Mouse (Mus musculus): ENCODE data around the gene Tyw1.
"Not testable (repeated sequence)": the region's sequence is repeated elsewhere in the genome, so short reads cannot be mapped to it uniquely, and the experiment has no call there.

Tyw1 gene

DNA sequence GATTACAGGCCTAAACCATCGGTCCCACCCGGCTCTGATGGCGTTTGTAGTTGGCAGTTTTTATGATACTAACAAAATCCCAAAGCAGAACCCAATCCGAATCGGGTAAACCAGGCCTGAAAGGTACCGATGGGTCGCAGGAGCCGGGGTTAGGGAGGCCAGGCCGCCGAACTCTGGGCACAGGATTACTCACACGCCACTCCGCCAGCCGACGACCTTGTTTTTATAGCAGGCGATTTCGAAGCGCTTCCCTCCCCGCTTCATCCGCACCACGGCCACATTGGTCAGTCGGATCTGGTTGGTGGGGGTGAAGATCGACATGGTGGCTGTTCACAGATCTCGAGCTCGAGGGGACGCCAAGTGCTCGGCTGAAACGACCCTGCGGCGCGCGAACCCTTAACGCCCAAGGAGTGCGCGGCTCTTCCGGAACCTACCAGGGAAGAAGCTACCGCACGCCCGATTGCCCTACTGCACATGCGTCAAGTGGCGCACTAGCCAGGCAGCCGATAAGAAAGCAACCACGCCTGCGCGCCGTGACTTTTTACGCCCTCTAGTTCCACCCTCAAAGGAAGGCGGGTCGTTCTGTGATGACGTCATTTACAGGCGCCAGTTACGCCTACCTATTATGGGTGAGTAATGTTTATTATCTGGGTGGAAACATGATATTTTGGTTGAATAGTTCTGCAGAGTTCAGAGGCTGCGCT is at the start of gene Tyw1, which contains the start of gene Sbds:
Tyw1 (plus strand) TSS at position 603 of the 704 bp plus-strand sequence.
Sbds (minus strand) TSS at position 514 of the 704 bp plus-strand sequence.
- DNase-seq (ENCODE audit: low spot score), result peak; percentile 85

DNA sequence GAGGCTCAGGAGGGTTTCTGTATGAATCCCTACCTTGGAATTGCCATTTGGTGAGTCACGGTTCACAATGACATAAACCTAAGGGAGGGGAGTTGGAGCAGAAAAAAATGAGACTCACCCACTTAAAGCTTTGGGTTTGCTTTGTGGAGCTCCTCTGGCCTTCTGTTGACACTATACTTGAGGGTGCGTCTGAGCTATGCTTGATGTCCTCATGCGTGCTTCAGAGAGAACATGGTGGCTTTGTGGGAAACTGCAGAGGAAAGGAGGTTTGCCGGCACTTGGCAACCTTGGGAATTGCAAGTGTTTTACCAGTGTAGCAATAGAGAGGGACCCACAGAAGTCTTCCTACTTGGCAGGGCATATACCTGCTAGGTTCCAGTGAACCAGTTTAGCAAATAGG is 48.1 kb upstream of the Tyw1 start:
- DNase-seq (ENCODE audit: low spot score), result no peak

DNA sequence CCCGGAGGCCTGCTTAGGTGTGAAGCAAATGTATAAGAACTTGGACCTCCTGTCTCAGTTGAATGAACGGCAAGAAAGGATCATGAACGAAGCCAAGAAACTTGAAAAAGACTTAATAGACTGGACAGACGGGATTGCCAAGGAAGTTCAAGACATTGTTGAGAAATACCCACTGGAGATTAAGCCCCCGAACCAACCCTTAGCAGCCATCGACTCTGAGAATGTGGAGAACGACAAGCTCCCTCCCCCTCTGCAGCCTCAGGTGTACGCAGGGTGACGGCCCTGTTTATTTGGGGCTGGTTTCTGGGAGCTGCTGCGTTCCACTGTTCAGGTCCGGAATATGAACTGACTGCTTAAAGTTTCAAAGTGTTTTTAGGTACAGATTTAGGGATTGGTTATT is 42.5 kb upstream of the Tyw1 start:
- DNase-seq (ENCODE audit: low spot score), result no peak

DNA sequence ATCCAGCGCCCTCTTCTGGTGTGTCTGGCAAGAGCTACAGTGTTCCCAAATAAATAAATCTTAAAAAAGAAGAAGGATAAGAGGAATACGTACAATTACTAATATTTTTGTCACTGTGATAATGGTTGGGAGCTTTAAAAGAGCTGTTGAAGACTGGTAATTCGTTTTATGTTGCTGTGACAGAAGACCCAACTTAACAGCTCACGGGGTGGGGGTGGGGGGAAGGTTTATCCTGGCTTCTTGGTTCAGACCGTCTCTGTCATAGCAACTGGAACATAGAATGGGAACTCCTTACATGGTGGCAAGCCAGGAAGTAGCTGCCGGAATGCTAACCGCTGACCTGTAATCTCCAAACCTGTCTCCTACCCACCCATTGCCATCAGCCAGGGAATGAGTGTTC is 38.6 kb upstream of the Tyw1 start, which contains the start of gene Tmem248:
Tmem248 (plus strand) TSS at position 301 of the 400 bp plus-strand sequence.
- DNase-seq (ENCODE audit: low spot score), result no peak

DNA sequence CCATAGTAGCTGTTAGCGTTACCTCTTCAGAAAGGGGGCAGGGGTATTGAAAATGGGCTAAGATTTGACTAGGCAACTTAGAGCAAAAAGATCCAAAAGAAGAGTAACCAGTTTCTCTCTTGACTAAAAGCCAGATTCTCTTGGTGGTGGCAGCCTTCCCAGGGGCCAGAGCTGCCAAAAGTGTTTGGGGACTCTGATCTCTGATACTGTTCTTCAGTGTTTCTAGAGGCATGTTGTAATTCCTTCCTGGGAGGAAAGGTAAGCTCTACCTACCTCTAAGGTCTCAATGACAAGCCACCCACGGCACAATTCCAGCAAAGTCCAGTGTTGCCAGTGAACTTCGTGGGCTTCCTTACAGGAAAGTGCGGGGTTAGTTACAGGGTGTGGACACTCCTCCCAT is 38.0 kb upstream of the Tyw1 start:
- no peak for DNase-seq (ENCODE audit: low spot score)

DNA sequence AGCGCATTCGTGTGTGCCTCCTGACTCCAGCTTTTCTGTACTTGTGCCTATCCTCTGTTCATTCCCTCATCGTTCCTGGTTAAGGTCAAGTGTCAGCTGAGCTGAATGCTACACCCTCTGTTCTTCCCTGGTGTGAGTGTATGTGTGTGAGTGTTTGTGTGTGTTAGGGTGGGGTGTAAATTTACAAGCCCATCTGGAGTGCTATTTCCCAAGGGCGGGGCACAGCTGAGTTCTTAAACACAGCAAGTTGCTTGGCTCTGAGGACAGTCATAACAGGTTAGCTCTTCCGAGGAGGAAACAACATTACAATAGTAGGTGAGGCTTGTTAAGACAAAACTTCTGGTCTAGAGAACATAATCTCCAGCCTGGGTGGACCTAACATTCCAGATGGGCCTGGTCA is 37.1 kb upstream of the Tyw1 start:
- no peak for DNase-seq (ENCODE audit: low spot score)

DNA sequence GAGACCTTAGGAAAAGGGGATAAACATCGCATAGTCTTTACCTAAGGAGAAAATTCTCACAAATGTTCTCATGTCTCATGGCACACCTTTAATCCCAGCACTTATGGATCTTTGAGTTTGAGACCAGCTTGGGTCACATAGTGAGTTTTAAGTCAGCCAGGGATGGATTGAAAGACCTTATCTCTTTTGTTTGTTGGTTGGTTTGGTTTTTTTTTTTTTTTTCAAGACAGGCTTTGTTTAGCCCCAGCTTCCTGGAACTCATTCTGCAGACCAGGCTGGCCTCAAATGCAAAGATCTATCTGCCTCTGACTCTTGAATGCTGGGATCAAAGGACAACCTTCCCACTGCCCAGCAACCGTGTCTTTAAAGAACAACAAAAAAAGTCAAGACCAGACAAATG is 34.1 kb upstream of the Tyw1 start:
- DNase-seq (ENCODE audit: low spot score), result no peak

DNA sequence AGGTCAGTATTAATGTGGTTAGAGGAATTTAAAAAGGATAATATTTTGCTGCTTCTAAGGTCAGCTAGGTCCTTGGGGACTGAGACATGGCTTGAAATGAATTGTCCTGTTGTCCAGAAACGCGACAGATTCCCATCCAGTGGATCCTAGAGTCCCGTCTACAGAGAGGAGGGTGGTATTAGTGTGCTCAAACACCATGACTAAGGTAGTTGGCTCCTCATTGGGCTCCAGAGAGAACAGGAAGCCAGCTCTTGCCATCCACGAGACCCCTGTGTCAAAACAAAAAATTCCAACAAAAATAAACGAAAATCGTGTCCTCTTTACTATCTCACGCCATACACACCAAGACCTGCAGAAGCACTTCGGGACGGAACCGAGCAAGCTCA is 33.7 kb upstream of the Tyw1 start:
- no peak for DNase-seq (ENCODE audit: low spot score)

DNA sequence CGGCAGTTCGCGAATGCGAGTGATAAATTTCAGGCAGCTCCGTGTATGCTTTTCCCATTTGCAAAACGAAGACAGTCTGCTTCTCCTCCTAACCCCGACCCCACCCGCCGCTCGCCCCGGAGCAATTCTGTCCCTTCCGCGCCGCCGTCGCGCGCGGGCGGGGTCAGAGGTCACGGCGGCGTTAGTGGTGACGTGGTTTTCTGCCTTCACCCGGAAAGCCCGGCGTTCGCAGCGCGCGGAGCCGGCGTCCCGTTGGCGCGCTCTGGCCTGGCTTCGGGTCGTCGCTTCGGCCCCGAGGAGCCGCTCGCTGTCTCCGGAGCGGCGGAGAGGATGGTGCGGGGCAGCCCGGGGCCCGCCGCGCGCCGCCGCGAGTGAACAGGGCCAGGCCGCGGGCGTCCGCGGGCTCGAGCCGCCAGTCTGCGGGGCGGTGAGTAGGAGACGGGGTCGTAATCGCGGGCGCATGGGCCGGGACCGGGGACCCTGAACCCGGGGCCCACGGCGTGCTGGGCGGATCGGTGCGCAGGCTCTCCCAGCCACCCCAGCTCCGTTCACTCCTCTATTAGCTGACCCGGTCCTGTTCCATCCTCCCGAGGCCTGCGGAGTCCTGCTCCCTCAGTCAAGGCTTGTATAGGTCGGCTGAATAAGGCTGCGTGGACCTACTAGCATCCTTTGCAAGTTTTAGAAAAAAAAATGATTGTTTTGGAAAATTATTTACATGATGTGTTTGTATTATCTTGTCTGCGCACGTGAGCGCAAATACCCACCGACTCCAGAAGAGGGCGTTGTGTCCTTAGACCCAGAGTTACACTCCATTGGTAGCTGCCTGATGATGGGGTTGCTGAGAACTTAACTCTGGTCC is 33.0 kb upstream of the Tyw1 start:
- DNase-seq (ENCODE audit: low spot score), result peak; percentile 99

DNA sequence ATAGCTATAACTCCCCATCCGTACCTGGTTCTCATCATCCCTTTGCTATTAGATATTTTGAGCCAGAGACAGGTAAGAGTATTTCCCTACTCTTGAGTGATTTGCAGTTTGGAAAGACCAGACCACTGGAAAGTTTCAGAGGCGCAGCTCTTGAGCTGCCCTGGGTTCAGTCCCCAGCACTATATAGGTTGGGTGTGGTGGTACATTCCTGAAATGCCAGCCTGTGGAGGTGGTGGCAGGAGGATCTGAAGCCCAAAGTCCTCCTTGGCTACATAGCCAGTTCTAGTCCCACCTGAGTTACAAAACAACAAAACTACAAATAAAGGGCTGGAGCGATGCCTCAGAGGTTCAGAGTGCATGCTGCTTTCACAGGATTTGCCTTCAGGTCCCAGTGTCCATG is 28.6 kb upstream of the Tyw1 start:
- no peak for DNase-seq (ENCODE audit: low spot score)

DNA sequence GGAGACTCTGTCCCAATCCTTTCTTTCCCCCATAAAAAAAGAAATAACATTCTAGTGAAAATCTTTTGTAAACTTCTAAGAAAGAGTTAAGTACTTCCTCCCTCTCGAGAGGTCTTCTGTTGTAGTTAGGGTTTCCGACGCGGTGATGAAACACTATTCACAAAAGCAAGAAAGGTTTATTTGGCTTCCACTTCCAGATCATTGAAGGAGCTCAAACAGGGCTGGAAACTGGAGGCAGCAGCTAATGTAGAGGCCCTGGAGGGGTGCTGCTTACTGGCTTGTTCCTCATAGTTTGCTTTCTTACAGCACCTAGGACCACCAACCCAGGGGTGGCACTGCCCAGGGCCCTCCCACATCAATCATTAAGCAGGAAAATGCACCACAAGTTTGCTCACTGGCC is 27.3 kb upstream of the Tyw1 start:
- DNase-seq (ENCODE audit: low spot score), result no peak

DNA sequence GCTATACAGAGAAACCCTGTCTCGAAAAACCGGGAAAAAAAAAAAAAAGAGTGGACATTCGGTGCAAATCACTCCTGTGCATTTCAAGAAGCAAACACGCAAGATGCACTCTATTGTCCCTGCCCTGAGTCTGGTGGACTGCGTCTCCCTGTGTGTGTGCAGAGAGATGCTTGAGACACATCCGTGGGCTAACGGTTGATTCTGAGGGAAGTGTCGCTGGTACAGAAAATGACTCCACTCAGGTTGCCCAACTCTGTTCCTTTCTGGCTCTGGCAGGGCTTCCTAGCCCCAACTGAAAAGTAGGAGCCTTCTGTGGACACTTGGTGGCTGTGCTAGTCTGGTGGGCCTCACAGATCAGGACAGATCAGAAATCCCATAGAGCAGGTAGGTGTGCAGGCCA is 19.1 kb upstream of the Tyw1 start:
- DNase-seq (ENCODE audit: low spot score), result no peak

DNA sequence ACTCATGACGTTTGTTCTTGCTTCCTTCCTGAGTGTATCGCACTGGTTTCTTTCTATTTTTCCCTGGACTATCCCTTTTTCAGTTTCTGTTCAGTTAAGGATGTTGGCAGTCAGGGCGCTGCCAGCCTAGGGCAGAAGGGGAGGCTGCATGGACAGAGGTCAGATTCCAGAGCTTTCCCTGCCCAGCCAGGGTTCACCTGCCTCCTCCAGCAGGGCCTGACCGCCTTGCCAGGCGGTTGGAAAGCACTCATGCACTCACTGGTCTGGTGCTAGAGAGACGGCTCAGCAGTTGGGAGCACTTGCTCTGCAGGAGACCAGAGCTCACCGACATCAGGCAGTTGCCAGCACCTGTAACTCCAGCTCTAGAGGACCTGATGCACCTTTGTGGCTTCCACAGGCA is 16.2 kb upstream of the Tyw1 start:
- DNase-seq (ENCODE audit: low spot score), result no peak

DNA sequence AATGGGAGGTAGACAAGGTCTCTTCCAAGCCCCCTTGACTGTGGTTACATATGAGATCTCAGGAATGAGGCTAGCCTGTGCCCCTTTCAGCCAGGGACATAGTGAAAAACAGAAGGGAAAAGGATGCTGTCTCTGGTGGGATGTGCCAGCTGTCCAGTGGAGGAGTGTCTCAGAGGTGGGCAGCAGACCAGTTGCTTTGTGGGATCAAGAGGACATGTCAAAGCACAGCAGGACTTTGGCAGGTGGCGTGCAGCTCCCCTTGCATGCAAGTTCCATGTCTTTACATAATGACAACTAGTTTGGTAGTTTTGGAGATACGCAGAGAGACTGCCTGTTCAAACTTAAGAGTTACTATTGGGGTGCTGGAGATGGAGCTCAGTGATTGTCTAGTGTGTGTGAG is 15.6 kb upstream of the Tyw1 start:
- no peak for DNase-seq (ENCODE audit: low spot score)

DNA sequence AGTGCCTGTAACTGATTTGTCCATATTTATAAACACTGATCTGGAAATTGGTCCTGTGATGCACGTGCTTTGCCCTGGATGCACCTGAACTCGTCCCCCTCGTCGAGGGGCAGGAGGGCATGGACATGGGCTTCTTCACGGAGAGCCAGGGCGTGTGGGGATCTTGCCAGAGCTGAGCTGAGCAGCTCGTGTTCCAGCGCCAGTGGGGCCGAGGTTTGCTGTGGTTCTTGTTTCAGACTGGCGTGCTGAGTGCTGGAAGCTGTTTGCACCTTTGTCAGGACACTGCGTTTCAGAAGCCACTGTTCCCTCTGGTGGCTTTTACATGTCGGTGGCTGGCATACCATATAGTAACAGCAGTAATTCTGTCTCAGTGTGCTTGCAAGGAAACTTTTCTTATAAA is 14.0 kb upstream of the Tyw1 start:
- no peak for DNase-seq (ENCODE audit: low spot score)

DNA sequence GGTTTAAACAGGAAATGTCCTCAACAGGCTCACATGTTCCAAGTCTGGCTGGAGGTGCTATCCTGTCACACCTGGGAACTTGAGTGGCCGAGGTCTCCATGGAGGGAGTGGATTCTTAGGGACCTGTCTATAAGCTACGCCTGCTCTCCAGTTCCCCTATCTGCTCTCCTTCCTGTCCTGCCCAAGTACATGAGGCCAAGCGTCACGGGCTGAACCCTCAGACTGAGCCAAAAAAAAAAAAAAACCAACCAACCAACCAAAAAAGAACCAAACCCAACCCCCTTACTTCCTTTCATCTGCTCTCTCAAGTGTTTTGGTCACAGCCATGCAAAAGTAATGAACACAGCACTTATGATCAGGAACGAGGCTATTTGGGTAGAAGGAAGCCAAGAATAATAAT is 7.6 kb upstream of the Tyw1 start:
- DNase-seq (ENCODE audit: low spot score), result no peak

DNA sequence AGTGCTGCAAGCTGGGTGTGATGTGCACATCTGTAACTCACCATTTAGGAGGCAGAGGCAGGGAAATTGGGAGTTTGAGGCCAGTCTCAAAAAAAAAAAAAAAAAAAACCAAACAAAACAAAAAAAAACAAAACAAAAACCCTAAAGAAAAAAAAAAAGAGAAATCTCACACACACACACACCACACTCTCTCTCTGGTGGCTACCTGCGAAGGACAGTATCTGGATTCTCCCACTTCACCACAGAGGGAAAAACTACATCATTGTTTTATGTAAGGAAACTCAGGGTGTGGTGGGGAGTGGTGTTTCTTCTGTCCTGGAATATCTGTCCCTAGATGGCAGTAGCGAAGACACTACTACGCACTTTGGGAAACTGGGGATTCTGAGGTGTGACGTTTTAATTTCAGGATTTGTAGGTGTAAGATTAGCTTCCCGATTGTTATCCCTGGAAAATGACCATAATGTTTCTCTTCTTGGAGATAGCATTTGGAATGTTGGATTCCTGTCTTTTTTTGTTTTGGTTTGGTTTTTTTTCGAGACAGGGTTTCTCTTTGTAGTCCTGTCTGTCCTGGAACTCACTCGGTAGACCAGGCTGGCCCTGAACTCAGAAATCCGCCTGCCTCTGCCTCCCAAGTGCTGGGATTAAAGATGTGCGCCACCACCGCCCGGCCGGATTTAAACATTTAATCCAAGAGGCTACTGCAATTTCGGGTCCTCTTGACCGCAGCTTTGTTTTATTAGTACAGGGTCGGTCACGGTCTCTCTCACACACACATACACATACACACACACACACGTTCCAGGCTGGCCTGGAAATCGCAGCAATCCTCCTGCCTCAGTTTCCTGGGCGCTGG is 1.0 kb upstream of the Tyw1 start:
- DNase-seq (ENCODE audit: low spot score), result no peak

DNA sequence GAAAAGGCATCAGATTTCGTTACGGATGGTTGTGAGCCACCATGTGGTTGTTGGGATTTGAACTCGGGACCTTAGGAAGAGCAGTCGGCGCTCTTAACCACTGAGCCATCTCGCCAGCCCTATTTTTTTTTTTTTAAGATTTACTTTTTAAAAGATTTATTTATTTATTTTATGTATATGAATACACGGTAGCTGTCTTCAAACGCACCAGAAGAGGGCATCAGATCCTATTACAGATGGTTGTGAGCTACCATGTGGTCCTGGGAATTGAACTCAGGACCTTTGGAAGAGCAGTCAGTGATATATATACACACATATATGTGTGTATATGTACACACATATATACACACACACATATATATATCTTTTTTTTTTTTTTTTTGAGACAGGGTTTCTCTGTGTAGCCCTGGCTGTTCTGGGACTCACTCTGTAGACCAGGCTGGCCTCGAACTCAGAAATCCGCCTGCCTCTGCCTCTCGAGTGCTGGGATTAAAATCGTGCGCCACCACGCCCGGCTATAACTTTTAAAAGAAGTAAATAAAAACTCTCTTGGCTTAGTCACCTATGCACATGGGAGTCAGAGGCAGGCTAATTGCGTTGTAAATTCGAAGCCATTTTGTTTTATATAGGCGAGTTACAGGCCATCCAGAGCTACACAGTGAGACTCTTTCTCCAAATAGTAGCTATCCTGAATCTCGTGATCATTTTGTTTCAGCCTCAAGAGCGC is 543 bp downstream of the Tyw1 start:
- DNase-seq (ENCODE audit: low spot score), result not testable (repeated sequence)

DNA sequence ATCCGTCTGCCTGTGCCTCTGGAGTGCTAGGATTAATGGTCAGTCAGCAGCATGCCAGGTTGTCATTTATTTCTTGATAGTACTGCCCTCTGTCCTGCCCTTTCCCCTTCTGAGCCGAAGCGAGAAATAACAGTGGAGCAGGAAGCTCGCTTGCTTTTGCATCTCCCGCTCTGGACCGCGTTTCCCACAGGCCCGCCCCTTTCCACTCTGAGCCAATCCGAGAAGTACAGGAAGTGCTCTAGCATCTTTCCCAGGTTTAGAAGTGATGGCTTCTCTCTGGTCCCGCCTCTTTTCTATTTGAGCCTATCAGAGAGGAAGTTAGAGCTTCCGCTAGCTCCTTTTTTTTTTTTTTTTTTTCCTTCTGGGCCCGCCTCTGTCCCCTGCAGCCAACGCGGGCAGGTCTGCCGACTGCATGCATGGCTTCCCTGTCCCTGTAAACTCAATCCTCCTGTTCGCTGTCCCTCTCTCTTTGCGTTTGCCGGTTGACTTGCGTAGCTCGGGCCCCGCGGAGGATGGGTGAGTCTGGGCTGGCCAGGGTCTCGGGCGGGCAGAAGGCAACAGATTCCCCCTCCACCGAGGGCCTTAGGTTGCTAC is 1.4 kb downstream of the Tyw1 start:
- peak; percentile 46 for DNase-seq (ENCODE audit: low spot score)

DNA sequence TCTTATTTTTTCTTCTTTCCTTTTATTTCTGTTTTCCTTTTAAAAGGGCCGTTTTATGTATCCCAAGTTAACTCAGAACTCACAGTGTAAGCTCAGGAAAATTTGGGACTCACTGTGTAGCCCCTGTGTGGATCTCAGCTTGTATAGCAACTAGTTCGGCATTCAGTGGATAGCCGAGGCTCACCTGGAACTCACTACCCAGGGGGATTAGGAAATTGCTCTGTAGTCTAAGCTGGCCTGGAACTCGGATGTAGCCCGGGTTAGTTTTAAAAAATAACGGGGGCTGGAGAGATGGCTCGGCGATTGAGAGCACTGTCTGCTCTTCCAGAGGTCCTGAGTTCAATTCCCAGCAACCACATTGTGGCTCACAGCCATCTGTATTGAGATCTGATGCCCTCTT is 1.9 kb downstream of the Tyw1 start:
- no peak for DNase-seq (ENCODE audit: low spot score)

DNA sequence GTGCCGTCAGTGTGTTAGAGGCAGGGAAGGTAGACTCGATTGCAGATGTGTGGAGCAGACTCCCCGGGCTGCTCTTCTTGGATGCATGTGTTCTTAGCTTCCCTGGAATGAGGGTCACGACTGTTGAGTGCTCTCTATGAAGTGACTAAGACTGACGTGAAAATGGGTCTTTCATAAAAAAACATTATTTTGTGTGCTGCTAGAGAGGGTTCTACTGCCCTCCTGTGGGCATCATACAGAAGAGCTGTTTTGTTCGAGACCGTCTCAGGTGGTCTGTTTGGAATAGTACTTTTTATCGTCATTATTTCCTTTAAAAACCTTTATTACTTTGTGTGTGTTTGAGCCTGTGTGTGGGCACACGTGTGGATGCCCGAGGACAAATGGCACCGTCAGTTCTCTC is 8.0 kb downstream of the Tyw1 start:
- no peak for DNase-seq (ENCODE audit: low spot score)
